Mouse (Mus musculus): Measurements from ENCODE around the gene Prkch. TPM values are rescaled to one million over a fixed set of nuclear protein-coding genes. Genes with fewer than 3 reads are reported as not detected.

Prkch gene
- polyA plus RNA-seq, 1 experiment from 2014 or later = 6.4 TPM

GRCm38 (mm10) chr12:73565620-73565969 is 19.0 kb upstream of the Prkch start:
- peak overlapping the region; percentile 37 for H3K4me3 ChIP-seq (ENCODE audit: low read length)
- H3K9me3 ChIP-seq (ENCODE audit: control insufficient read depth, low read length) = no peaks in the 10 kb centered on the region
- H3K27ac ChIP-seq (ENCODE audit: low read depth, low read length) = no peak overlapping the region
- peak overlapping the region; percentile 75 for H3K4me2 ChIP-seq (ENCODE audit: low read length)
- ATAC-seq = peak; percentile 37
- peak overlapping the region; percentile 63 for H3K9ac ChIP-seq (ENCODE audit: low read depth, low read length)
- H3K36me3 ChIP-seq (ENCODE audit: control insufficient read depth, insufficient read depth, low read length) = no peaks in the 10 kb centered on the region
- H3K27me3 ChIP-seq (replicated peaks; ENCODE audit: control insufficient read depth, insufficient read depth, low read length) = no peaks in the 10 kb centered on the region
- WGBS = 59% methylated on average over 11 of the region's 11 CpGs
- H3K4me1 ChIP-seq (ENCODE audit: control insufficient read depth, insufficient read depth, low read depth, low read length) = peaks cover 4% of the 10 kb centered on the region; the same call in 1 of the 2 replicates

- no peaks in the 10 kb centered on the region for H3K27me3 ChIP-seq (replicated peaks; ENCODE audit: control insufficient read depth, insufficient read depth, low read length)
- no peak overlapping the region for H3K27ac ChIP-seq (ENCODE audit: low read depth, low read length)
- WGBS = 65% methylated on average over 15 of the region's 15 CpGs
- H3K4me1 ChIP-seq (ENCODE audit: control insufficient read depth, insufficient read depth, low read depth, low read length) = no peaks in the 10 kb centered on the region
- no peak overlapping the region for H3K4me2 ChIP-seq (ENCODE audit: low read length)
- no peak overlapping the region for H3K9ac ChIP-seq (ENCODE audit: low read depth, low read length)
- no peaks in the 10 kb centered on the region for H3K36me3 ChIP-seq (ENCODE audit: control insufficient read depth, insufficient read depth, low read length)
- H3K4me3 ChIP-seq (ENCODE audit: low read length) = no peak overlapping the region
- no peak for ATAC-seq
- no peaks in the 10 kb centered on the region for H3K9me3 ChIP-seq (ENCODE audit: control insufficient read depth, low read length)
Observed at GRCm38 (mm10) chr12:73574632-73575031, 10.0 kb upstream of the Prkch start.

GRCm38 (mm10) chr12:73578141-73578540 is 6.5 kb upstream of the Prkch start:
- no peak for ATAC-seq
- Histone ChIP-seq H3K4me2 (ENCODE audit: low read length) (no peak overlapping the region), H3K4me1 (ENCODE audit: control insufficient read depth, insufficient read depth, low read depth, low read length) (no peaks in the 10 kb centered on the region), H3K27me3 (replicated peaks; ENCODE audit: control insufficient read depth, insufficient read depth, low read length) (no peaks in the 10 kb centered on the region), H3K36me3 (ENCODE audit: control insufficient read depth, insufficient read depth, low read length) (no peaks in the 10 kb centered on the region), H3K27ac (ENCODE audit: low read depth, low read length) (no peak overlapping the region), H3K9ac (ENCODE audit: low read depth, low read length) (no peak overlapping the region), H3K9me3 (ENCODE audit: control insufficient read depth, low read length) (no peaks in the 10 kb centered on the region), H3K4me3 (ENCODE audit: low read length) (no peak overlapping the region)
- WGBS = 76% methylated on average over 6 of the region's 6 CpGs

GRCm38 (mm10) chr12:73580811-73581210 is 3.8 kb upstream of the Prkch start:
- 77% methylated on average over 7 of the region's 7 CpGs for WGBS
- H3K4me1 ChIP-seq (ENCODE audit: control insufficient read depth, insufficient read depth, low read depth, low read length) = peaks cover 4% of the 10 kb centered on the region; the same call in 1 of the 2 replicates
- no peak overlapping the region for H3K4me3 ChIP-seq (ENCODE audit: low read length)
- H3K36me3 ChIP-seq (ENCODE audit: control insufficient read depth, insufficient read depth, low read length) = no peaks in the 10 kb centered on the region
- H3K27ac ChIP-seq (ENCODE audit: low read depth, low read length) = no peak overlapping the region
- H3K9ac ChIP-seq (ENCODE audit: low read depth, low read length) = no peak overlapping the region
- no peak for ATAC-seq
- H3K4me2 ChIP-seq (ENCODE audit: low read length) = no peak overlapping the region
- no peaks in the 10 kb centered on the region for H3K9me3 ChIP-seq (ENCODE audit: control insufficient read depth, low read length)
- no peaks in the 10 kb centered on the region for H3K27me3 ChIP-seq (replicated peaks; ENCODE audit: control insufficient read depth, insufficient read depth, low read length)

- Histone ChIP-seq H3K9ac (ENCODE audit: low read depth, low read length) (no peak overlapping the region), H3K27ac (ENCODE audit: low read depth, low read length) (no peak overlapping the region), H3K4me2 (ENCODE audit: low read length) (no peak overlapping the region), H3K9me3 (ENCODE audit: control insufficient read depth, low read length) (no peaks in the 10 kb centered on the region), H3K4me1 (ENCODE audit: control insufficient read depth, insufficient read depth, low read depth, low read length) (peaks cover 6% of the 10 kb centered on the region; the same call in 1 of the 2 replicates), H3K4me3 (ENCODE audit: low read length) (no peak overlapping the region), H3K27me3 (replicated peaks; ENCODE audit: control insufficient read depth, insufficient read depth, low read length) (peaks cover 4% of the 10 kb centered on the region), H3K36me3 (ENCODE audit: control insufficient read depth, insufficient read depth, low read length) (no peaks in the 10 kb centered on the region)
- no peak for ATAC-seq
- WGBS = 75% methylated on average over 9 of the region's 9 CpGs
Observed at GRCm38 (mm10) chr12:73583318-73583717, 1.3 kb upstream of the Prkch start.

- Histone ChIP-seq H3K9me3 (ENCODE audit: control insufficient read depth, low read length) (no peaks in the 10 kb centered on the region), H3K36me3 (ENCODE audit: control insufficient read depth, insufficient read depth, low read length) (no peaks in the 10 kb centered on the region), H3K9ac (ENCODE audit: low read depth, low read length) (peak overlapping the region; percentile 84), H3K4me2 (ENCODE audit: low read length) (peak overlapping the region; percentile 82), H3K4me1 (ENCODE audit: control insufficient read depth, insufficient read depth, low read depth, low read length) (peaks cover 6% of the 10 kb centered on the region; the same call in 1 of the 2 replicates), H3K27me3 (replicated peaks; ENCODE audit: control insufficient read depth, insufficient read depth, low read length) (peaks cover 4% of the 10 kb centered on the region), H3K4me3 (ENCODE audit: low read length) (peak overlapping the region; percentile 80), H3K27ac (ENCODE audit: low read depth, low read length) (peak overlapping the region; percentile 21)
- 4% methylated on average over 33 of the region's 33 CpGs for WGBS
- peak; percentile 48 for ATAC-seq
Observed at GRCm38 (mm10) chr12:73583813-73584609, 585 bp upstream of the Prkch start.

- Histone ChIP-seq H3K9ac (ENCODE audit: low read depth, low read length) (peak overlapping the region; percentile 84), H3K27ac (ENCODE audit: low read depth, low read length) (no peak overlapping the region), H3K27me3 (replicated peaks; ENCODE audit: control insufficient read depth, insufficient read depth, low read length) (peaks cover 4% of the 10 kb centered on the region), H3K4me1 (ENCODE audit: control insufficient read depth, insufficient read depth, low read depth, low read length) (peaks cover 6% of the 10 kb centered on the region; the same call in 1 of the 2 replicates), H3K4me2 (ENCODE audit: low read length) (peak overlapping the region; percentile 82), H3K4me3 (ENCODE audit: low read length) (peak overlapping the region; percentile 80), H3K36me3 (ENCODE audit: control insufficient read depth, insufficient read depth, low read length) (no peaks in the 10 kb centered on the region), H3K9me3 (ENCODE audit: control insufficient read depth, low read length) (no peaks in the 10 kb centered on the region)
- WGBS = under 1% methylated on average over 32 of the region's 33 CpGs
- ATAC-seq = peak; percentile 53
Observed at GRCm38 (mm10) chr12:73585241-73585801, 725 bp downstream of the Prkch start.

GRCm38 (mm10) chr12:73585850-73586249 is 1.3 kb downstream of the Prkch start:
- Histone ChIP-seq H3K9ac (ENCODE audit: low read depth, low read length) (no peak overlapping the region), H3K4me2 (ENCODE audit: low read length) (peak overlapping the region; percentile 82), H3K4me1 (ENCODE audit: control insufficient read depth, insufficient read depth, low read depth, low read length) (peaks cover 6% of the 10 kb centered on the region; the same call in 1 of the 2 replicates), H3K4me3 (ENCODE audit: low read length) (peak overlapping the region; percentile 80), H3K27ac (ENCODE audit: low read depth, low read length) (no peak overlapping the region), H3K27me3 (replicated peaks; ENCODE audit: control insufficient read depth, insufficient read depth, low read length) (peaks cover 4% of the 10 kb centered on the region), H3K36me3 (ENCODE audit: control insufficient read depth, insufficient read depth, low read length) (no peaks in the 10 kb centered on the region), H3K9me3 (ENCODE audit: control insufficient read depth, low read length) (no peaks in the 10 kb centered on the region)
- ATAC-seq = no peak
- WGBS = under 1% methylated on average over 7 of the region's 7 CpGs

- H3K27ac ChIP-seq (ENCODE audit: low read depth, low read length) = no peak overlapping the region
- no peaks in the 10 kb centered on the region for H3K9me3 ChIP-seq (ENCODE audit: control insufficient read depth, low read length)
- peaks cover 6% of the 10 kb centered on the region; the same call in 1 of the 2 replicates for H3K4me1 ChIP-seq (ENCODE audit: control insufficient read depth, insufficient read depth, low read depth, low read length)
- peaks cover 4% of the 10 kb centered on the region for H3K27me3 ChIP-seq (replicated peaks; ENCODE audit: control insufficient read depth, insufficient read depth, low read length)
- no peak for ATAC-seq
- H3K4me2 ChIP-seq (ENCODE audit: low read length) = no peak overlapping the region
- no peak overlapping the region for H3K9ac ChIP-seq (ENCODE audit: low read depth, low read length)
- WGBS = 63% methylated on average over 3 of the region's 3 CpGs
- no peak overlapping the region for H3K4me3 ChIP-seq (ENCODE audit: low read length)
- no peaks in the 10 kb centered on the region for H3K36me3 ChIP-seq (ENCODE audit: control insufficient read depth, insufficient read depth, low read length)
Observed at GRCm38 (mm10) chr12:73587262-73587661, 2.7 kb downstream of the Prkch start.

All from hindbrain, embryonic 16.5 days (tissue).